Mouse (Mus musculus): ENCODE data around the gene Cks1b. TPM values are rescaled to one million over a fixed set of nuclear protein-coding genes. Genes with fewer than 3 reads are reported as not detected.

Cks1b gene
- total RNA-seq (2014; fragmentation: Nextera tagmentation) (92.2 and 99.8 TPM in 2 replicates), total RNA-seq (2017) (182 and 184 TPM in 2 replicates), polyA plus RNA-seq (2012) (75.1 and 86.2 TPM in 2 replicates)

- ATAC-seq (ENCODE audit: extremely low read depth, insufficient number of reproducible peaks, low FRiP score, poor library complexity, severe bottlenecking) = peak; percentile 90
- Histone ChIP-seq H3K9me3 (replicated peaks) (no peaks in the 10 kb centered on the region), H3K4me3 (ENCODE audit: low read depth, low read length) (peak within 1 kb of the TSS; percentile 74), H3K4me1 (ENCODE audit: insufficient read depth, low read depth, low read length) (peaks cover 56% of the 10 kb centered on the region), H3K36me3 (replicated peaks) (peaks cover 55% of the 10 kb centered on the region), H3K27me3 (ENCODE audit: insufficient read depth, low read length) (no peaks in the 10 kb centered on the region)
- DNase-seq (ENCODE audit: low spot score) = peak; percentile 94
- no peak for TF ChIP-seq GATA1 (IDR thresholded peaks at IDR 0.05; ENCODE audit: borderline replicate concordance, low read length)
- TF ChIP-seq POLR2AphosphoS5 (IDR thresholded peaks at IDR 0.05; ENCODE audit: insufficient replicate concordance, low read depth, low read length) = no peak
- no peak for TF ChIP-seq TAL1 (conservative IDR thresholded peaks at IDR 0.05; ENCODE audit: low read depth, low read length)
- TF ChIP-seq GATA2 (IDR thresholded peaks at IDR 0.05; ENCODE audit: borderline replicate concordance, low read depth, low read length) = no peak
- no peak for TF ChIP-seq CTCF (IDR thresholded peaks at IDR 0.05; ENCODE audit: low read depth, low read length)
Observed at GRCm38 (mm10) chr3:89418170-89418860, at the start of gene Cks1b, which contains the start of gene Shc1. Gene Cks1b (minus strand): TSS chr3:89418383. Gene Shc1 (plus strand): TSS chr3:89418443.

- peak; percentile 78 for ATAC-seq (ENCODE audit: extremely low read depth, insufficient number of reproducible peaks, low FRiP score, poor library complexity, severe bottlenecking)
- peaks cover 46% of the 10 kb centered on the region for H3K4me1 ChIP-seq (ENCODE audit: insufficient read depth, low read depth, low read length)
- peak; percentile 61 for DNase-seq (ENCODE audit: low spot score)
- TF ChIP-seq TAL1 (conservative IDR thresholded peaks at IDR 0.05; ENCODE audit: low read depth, low read length) (no peak), CTCF (IDR thresholded peaks at IDR 0.05; ENCODE audit: low read depth, low read length) (no peak), POLR2AphosphoS5 (IDR thresholded peaks at IDR 0.05; ENCODE audit: insufficient replicate concordance, low read depth, low read length) (no peak), GATA1 (IDR thresholded peaks at IDR 0.05; ENCODE audit: borderline replicate concordance, low read length) (no peak), GATA2 (IDR thresholded peaks at IDR 0.05; ENCODE audit: borderline replicate concordance, low read depth, low read length) (no peak)
- H3K36me3 ChIP-seq (replicated peaks) = peaks cover 34% of the 10 kb centered on the region
- H3K27me3 ChIP-seq (ENCODE audit: insufficient read depth, low read length) = peaks cover 3% of the 10 kb centered on the region; the same call in 1 of the 2 replicates
- peak overlapping the region; percentile 81 for H3K4me3 ChIP-seq (ENCODE audit: low read depth, low read length)
- no peaks in the 10 kb centered on the region for H3K9me3 ChIP-seq (replicated peaks)
Observed at GRCm38 (mm10) chr3:89458965-89459807, 41.0 kb upstream of the Cks1b start.

- H3K4me1 ChIP-seq (ENCODE audit: insufficient read depth, low read depth, low read length) = peaks cover 46% of the 10 kb centered on the region
- no peak for DNase-seq (ENCODE audit: low spot score)
Observed at GRCm38 (mm10) chr3:89458372-89458964, 40.3 kb upstream of the Cks1b start.

GRCm38 (mm10) chr3:89456726-89457665 is 38.8 kb upstream of the Cks1b start:
- peak; percentile 64 for DNase-seq (ENCODE audit: low spot score)
- ATAC-seq (ENCODE audit: extremely low read depth, insufficient number of reproducible peaks, low FRiP score, poor library complexity, severe bottlenecking) = no peak
- Histone ChIP-seq H3K9me3 (replicated peaks) (no peaks in the 10 kb centered on the region), H3K27me3 (ENCODE audit: insufficient read depth, low read length) (peaks cover 3% of the 10 kb centered on the region), H3K4me3 (ENCODE audit: low read depth, low read length) (peak overlapping the region; percentile 52; the same call in 1 of the 2 replicates), H3K36me3 (replicated peaks) (peaks cover 16% of the 10 kb centered on the region), H3K4me1 (ENCODE audit: insufficient read depth, low read depth, low read length) (peaks cover 44% of the 10 kb centered on the region)
- no peak for TF ChIP-seq GATA1 (IDR thresholded peaks at IDR 0.05; ENCODE audit: borderline replicate concordance, low read length)
- peak; percentile 44 for TF ChIP-seq CTCF (IDR thresholded peaks at IDR 0.05; ENCODE audit: low read depth, low read length)

More at GRCm38 (mm10) chr3:89458372-89458964, 40.3 kb upstream of the Cks1b start:
- Histone ChIP-seq H3K27me3 (ENCODE audit: insufficient read depth, low read length) (peaks cover 3% of the 10 kb centered on the region; the same call in 1 of the 2 replicates), H3K4me3 (ENCODE audit: low read depth, low read length) (peak overlapping the region; percentile 81; the same call in 1 of the 2 replicates), H3K9me3 (replicated peaks) (no peaks in the 10 kb centered on the region), H3K36me3 (replicated peaks) (peaks cover 27% of the 10 kb centered on the region)
- 0 out of 2 replicates have a peak, but pooled peaks have one; percentile 29 for ATAC-seq (ENCODE audit: extremely low read depth, insufficient number of reproducible peaks, low FRiP score, poor library complexity, severe bottlenecking)
- TF ChIP-seq TAL1 (conservative IDR thresholded peaks at IDR 0.05; ENCODE audit: low read depth, low read length) (no peak), POLR2AphosphoS5 (IDR thresholded peaks at IDR 0.05; ENCODE audit: insufficient replicate concordance, low read depth, low read length) (no peak), CTCF (IDR thresholded peaks at IDR 0.05; ENCODE audit: low read depth, low read length) (no peak), GATA2 (IDR thresholded peaks at IDR 0.05; ENCODE audit: borderline replicate concordance, low read depth, low read length) (no peak), GATA1 (IDR thresholded peaks at IDR 0.05; ENCODE audit: borderline replicate concordance, low read length) (no peak)

DNA sequence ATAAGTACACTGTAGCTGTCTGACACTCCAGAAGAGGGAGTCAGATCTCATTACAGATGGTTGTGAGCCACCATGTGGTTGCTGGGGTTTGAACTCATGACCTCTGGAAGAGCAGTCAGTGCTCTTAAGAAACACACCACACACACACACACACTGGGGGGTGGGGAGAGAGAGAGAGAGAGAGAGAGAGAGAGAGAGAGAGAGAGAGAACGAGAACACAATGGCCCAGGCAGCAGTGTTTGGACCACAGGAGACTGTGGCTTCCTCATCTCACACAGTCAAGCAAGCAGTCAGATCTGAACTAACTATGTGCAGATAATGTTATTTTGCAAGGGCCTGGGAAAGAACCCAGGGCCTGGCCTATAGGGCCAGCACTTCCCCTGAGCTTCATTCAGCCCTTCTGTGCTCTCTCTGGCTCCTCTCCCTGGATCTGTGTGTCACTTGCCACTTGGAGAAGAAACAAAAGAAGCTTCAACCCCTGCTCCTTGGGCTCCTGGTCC is 37.7 kb upstream of the Cks1b start:
- DNase-seq (ENCODE audit: low spot score) (no peak), ATAC-seq (ENCODE audit: extremely low read depth, insufficient number of reproducible peaks, low FRiP score, poor library complexity, severe bottlenecking) (no peak)
- Histone ChIP-seq H3K27me3 (ENCODE audit: insufficient read depth, low read length) (peaks cover 3% of the 10 kb centered on the region), H3K4me3 (ENCODE audit: low read depth, low read length) (no peak overlapping the region), H3K36me3 (replicated peaks) (peaks cover 6% of the 10 kb centered on the region), H3K9me3 (replicated peaks) (no peaks in the 10 kb centered on the region), H3K4me1 (ENCODE audit: insufficient read depth, low read depth, low read length) (peaks cover 44% of the 10 kb centered on the region)
- TF ChIP-seq GATA1 (IDR thresholded peaks at IDR 0.05; ENCODE audit: borderline replicate concordance, low read length) = no peak

Data from G1E (cell line).